Mouse (Mus musculus): Measurements from ENCODE around the gene Ranbp9. TPM values are rescaled to one million over a fixed set of nuclear protein-coding genes. Genes with fewer than 3 reads are reported as not detected.
"Not testable (repeated sequence)": the region's sequence is repeated elsewhere in the genome, so short reads cannot be mapped to it uniquely, and the experiment has no call there.

Ranbp9 gene
- total RNA-seq, 2 experiments from 2014 or later, result 36.8 to 60.4 TPM

DNA sequence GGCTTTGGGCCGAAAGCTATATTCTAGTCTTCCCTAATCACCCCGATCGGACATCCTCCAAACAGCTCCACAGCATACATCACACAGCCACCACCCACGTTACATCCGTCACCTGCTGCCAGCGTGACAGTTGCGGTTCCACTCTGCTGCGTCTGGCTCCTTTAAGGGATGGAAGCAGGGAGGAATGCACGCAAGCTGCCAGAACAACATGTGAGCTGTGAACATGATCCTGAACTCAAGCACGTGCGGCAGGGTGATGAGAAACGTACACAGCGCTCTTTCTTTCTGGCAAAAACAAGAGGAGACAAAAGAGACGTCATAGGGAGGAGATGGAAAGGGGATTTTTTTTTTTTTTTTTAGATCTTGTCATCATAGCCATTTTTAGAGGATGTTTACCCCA, 17.8 kb upstream of the Ranbp9 start:
- no peak for ATAC-seq (replicated peaks; ENCODE audit: low FRiP score, low TSS enrichment, poor library complexity, severe bottlenecking)

DNA sequence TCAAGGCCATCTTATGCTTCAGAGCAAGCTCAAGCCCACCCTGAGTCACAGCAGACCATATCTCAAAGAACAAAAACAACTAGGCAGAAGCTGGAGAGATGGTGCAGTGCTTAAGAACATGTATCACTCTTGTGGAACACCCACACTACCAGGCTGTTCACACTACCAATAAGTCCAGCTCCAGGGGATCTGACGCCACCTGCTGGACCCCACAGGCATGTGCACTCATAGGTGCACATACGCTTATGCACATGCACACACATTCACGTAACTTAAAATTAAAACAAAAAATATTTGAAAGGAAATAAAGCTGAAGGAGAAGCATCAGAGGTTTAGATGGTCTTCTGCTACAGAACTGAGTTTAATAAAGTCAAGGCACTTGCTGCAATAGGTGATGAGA, 16.7 kb upstream of the Ranbp9 start:
- no peak for ATAC-seq (replicated peaks; ENCODE audit: low FRiP score, low TSS enrichment, poor library complexity, severe bottlenecking)

DNA sequence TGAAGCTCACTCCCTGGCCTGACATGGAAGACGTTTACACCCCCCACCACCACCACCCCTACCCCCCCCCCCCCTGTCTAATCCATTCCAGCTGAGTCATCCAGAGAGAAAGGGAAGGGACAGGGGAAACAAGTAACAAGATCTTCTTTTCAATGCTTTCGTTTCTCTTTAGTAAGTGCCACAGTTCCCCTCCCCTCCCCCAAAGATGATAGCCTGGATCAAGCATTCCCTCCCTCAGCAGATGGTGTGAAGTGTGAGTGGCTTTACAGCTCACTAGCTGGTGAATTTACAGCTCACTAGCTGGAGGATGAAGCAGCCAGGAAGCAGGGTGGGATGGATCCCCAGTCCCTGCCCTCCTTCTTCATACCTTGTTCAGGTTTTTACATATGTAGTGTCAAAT, 15.6 kb upstream of the Ranbp9 start:
- ATAC-seq (replicated peaks; ENCODE audit: low FRiP score, low TSS enrichment, poor library complexity, severe bottlenecking), result no peak

DNA sequence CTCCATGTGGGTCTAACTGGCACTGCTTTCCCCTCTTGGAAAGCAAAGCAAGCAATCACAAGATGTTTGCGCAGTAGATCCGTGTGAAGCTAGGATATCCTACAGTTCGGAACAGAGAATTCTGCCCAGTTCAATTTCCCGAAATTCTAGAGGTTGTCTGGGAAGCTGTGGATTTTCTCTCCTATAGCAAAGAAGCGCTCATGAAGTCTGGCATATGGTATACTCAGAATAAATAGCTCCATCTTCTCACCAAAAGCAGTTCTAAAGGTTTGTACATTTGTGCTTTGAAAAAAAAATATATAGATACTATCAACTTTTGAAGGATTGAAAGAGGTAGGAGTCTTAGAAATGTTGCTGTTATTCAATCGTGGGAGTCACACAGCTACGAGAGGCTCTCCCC, 14.6 kb upstream of the Ranbp9 start:
- no peak for ATAC-seq (replicated peaks; ENCODE audit: low FRiP score, low TSS enrichment, poor library complexity, severe bottlenecking)

DNA sequence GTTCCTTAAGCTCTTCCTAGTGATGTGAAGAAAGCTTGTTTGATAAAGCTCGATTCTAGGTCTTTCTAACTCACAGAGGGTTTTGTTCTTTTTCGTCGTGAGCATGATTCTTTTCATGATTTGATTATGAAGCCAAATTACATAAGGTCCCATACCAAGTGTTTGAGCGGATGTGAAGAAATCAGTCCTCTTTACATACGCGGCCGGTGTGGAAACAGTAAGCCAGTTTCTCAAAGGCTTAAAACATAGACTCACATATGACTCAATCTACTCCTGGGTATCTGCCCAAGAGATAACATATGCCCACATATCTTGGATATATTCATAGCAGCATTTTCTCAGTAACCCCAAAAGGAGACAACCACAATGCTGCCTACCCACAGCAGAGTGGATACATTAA, 12.6 kb upstream of the Ranbp9 start:
- no peak for ATAC-seq (replicated peaks; ENCODE audit: low FRiP score, low TSS enrichment, poor library complexity, severe bottlenecking)

DNA sequence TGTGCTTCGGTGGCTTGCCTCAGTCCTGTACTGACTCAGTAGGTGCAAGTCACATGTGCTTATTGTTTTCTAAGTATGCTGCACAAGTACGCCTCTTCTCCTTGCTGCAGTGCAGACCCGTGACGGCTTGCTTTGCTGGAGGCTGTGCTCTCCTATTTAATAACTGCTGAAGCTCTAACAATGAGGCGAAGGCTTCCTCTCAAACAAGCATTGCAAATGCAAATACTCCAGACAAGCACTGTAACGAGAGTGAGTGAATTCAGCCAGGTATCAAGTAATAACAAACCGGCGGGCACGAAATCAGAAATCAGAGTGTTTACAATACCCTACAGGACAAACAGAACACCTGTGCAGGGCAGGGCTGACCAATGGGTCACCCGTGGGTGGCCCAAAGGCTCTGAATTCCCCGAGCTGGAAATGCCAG, 12.0 kb upstream of the Ranbp9 start:
- no peak for ATAC-seq (replicated peaks; ENCODE audit: low FRiP score, low TSS enrichment, poor library complexity, severe bottlenecking)

DNA sequence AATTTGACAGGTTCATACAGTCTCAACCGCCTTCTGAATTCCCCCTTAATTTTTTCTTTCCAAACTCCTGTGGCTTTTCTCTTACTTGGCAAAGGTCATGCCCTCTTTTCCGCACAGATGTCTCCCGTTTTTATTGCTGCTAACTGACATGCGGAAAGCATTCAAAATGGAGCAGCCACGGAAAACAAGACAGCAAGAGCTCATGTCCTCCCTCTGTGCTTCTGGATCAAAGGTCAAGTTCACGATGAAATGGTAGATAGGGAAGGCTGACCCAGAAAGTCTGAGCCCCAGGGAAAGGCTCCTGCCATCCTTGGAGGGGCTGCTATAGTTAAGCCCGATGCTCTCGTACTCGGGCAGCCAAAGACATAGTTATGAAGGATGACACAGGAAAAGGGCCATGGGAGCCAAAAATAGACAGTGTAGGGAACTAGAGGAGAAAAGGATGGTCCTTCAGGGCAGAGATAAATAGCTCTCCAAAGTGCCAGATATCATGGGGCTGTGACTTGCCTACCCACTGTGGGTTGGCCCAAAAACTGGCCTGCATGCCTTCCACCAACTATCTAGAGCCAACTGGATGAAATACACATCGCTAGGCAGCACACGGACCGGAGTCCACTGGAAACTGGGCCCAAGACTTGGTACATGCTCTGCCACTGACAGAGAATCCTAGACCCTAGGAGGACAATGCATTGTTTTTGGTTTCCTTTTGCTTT, 5.6 kb upstream of the Ranbp9 start:
- no peak for ATAC-seq (replicated peaks; ENCODE audit: low FRiP score, low TSS enrichment, poor library complexity, severe bottlenecking)

DNA sequence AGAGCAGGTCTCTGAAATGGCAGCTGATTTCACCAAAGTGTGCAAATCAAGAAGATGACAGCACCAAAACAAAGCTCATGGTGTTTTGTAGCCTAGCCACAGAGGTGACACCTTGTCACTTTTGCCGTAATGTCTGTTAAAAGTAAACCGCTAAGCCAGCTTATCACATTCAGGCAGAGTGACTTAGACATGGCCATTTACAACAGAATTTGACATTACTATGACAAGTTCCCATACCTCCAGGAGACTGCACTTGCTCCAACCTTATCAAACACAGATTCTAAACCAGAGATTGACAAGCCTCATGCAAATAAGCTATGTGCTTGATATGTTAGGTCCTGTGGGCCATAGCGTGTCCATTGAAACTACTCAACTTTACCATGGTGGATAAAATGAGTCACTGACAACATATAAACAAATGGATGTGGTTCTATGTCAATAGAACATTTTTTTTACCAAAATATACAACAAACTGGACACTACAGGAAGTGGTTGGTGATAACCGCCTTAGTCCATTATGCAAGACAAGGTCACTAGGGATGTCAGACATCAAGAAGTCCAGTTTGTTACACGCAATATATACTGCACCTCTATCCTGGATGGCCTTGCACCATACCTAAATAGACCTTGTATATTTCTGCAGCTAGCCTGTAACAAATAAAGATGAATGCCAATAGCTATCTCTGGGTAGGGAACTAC, 4.3 kb upstream of the Ranbp9 start:
- ATAC-seq (replicated peaks; ENCODE audit: low FRiP score, low TSS enrichment, poor library complexity, severe bottlenecking), result peak; percentile 64

DNA sequence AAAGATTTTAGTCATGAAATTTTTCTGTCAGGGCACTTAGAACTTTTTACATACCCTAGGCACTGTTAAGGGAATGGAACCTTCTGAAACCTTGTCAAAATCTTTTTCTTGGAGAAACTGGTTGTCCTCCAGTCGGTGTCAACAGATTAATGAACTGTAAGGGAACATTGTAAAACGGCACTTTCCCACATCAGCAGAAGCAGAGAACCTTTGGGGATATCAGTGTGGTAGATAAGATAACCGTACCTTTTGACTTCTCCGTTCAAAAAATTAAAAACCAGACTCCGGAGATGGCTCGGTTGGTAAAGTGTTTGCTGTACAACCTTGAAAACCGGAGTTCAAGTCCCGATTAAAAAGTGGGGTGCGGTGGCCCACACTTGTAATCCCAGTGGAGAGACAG, 1.7 kb upstream of the Ranbp9 start:
- no peak for ATAC-seq (replicated peaks; ENCODE audit: low FRiP score, low TSS enrichment, poor library complexity, severe bottlenecking)

DNA sequence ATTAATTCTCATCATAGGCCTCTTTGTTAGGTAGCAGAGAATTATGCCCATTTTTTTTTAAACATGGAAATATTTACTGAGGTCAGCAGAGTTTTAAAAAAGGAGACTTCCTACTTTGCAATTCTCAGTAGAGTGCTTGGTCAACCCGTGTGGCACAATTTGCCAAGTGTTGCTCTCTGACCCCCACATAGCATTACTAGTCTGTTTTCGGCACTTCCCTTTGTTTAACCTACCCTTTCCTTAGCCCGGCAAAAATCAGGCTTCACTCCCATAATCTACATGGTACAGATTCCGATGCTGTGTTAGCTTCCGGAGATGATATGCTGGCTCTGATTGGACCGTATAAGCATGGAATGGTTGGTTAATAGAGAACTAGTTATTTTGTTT, 770 bp upstream of the Ranbp9 start:
- no peak for ATAC-seq (replicated peaks; ENCODE audit: low FRiP score, low TSS enrichment, poor library complexity, severe bottlenecking)

DNA sequence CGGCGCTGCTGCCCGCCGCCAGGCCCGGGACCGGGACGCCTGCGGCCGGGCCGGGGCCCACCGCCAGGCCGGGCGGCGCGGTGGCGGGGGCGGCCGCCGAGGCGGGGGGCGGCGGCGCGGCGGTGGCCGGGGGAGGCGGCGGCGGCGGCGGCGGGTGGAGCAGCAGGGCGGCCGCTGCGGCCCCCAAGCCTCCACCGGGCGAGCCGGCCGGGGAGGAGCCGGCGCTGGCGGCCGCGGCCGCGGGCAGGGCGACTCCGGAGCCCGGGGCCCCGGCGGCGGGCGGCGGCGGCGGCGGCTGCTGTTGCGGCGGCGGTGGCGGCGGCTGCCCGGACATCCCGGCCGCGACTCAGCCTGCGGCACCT, 506 bp downstream of the Ranbp9 start:
- ATAC-seq (replicated peaks; ENCODE audit: low FRiP score, low TSS enrichment, poor library complexity, severe bottlenecking), result no peak

DNA sequence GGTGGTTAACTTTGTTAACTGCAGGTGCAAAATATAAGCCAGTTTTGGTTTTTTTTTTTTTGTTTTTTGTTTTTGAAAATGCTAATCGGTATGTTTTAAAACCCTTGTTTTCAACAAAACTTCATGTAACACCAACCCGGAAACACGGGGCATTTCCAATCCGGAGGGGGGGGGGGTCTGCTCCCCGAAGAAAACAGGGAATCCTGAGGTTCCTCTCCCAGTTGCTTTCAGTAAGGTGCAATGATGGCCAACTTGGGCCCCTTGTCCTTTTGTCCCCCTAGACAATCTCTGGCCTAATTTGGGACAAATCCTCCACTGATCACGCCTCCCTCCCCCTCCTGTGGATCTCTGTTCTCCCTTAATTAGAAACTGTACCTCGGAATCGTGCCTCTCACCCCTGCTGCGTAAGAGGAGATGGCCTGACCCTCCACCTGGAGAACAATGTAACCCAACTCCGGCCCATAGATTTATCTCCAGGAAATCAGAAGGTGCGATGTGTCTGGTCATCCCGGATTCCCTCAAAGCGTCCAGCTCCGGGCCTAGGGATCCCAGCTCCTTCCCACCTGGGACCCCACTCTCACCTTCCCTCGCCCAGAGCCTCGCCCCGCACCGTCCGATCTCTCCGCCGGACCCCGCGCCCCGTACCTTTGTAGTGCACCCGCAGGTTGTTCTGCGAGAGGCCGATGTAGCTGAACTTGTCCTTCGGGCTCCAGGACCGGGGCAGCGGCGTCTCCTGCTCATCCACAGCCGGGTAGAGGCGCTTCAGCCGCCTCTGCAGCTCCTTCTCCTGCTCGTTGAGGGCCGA, 1.1 kb downstream of the Ranbp9 start:
- 0 out of 2 replicates have a peak, but pooled peaks have one; percentile 39 for ATAC-seq (replicated peaks; ENCODE audit: low FRiP score, low TSS enrichment, poor library complexity, severe bottlenecking)

DNA sequence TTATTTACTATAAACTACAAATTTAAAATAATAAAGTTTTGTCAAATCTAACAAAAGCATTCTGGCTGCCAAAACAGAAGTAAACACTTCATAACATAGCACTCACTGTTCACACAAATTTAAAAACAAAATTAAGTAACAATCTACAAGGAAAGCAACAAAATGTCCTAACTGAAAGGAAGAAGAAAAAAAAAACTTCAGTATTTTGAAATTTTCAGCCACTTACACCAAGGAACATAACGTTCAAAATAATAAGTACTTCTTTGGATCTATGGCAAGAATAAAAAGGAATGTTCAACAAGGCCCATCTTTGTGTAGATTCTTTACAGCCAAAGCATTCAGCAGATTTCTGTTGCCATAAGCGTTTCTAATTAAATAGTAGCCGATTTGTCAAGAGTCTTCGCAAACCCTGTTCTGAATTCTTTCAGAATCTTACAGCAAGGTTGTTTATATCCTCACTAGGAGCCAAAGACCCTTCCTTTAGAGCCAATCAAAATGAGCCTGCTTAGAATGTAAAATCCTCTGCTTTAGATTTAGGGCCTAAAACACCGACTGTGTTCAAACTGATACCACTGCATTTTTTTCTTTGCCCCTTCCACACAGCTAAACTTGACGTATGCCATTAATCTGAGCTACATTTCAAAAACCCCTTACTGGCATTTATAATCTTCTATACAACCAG, 1.9 kb downstream of the Ranbp9 start:
- ATAC-seq (replicated peaks; ENCODE audit: low FRiP score, low TSS enrichment, poor library complexity, severe bottlenecking), result no peak

DNA sequence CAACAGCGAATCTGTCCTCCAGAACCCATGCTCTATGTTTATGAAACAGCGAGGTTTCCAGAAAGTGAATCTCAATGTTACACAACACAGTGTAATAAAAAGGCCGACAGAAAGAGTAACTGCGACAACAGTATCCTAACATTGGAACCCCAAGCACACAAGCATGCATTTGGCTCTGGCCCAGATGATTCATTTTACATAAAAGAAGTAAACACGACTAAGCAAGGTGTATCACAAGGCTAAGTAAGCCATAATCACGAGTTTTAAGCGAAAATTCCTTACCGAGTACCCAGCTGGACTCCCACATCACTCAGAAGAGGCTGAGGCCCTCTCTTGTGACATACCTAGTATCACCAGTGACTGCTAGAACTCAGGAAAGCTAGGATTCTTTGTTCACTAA, 2.5 kb downstream of the Ranbp9 start:
- ATAC-seq (replicated peaks; ENCODE audit: low FRiP score, low TSS enrichment, poor library complexity, severe bottlenecking), result no peak

DNA sequence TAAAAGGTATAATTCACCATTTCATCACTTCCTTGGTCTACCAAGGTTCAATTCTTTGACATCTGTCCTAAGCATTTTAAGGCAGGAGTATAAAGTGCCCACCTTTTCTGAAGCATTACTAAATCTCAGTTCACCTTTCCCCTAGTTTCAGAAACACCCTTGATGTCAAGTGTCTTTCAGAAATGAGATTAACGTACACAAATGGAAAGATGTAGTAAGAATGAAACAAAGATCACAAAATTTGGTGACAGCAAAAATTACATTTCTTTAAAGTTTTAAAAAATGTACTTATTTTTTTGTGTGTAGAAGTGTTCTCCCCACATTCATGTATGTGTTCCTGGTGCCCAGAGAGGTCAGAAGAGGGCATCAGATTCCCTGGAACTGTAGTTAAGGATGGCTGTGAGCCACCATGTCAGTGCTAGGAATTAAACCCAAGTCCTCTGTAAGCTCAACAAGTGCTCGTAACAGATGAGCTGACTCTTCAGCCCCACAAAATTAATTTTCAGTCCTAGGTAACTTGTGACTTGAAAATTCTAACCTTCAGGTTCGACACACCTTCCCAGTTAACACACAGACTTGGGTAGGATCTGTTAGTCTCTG, 3.9 kb downstream of the Ranbp9 start:
- ATAC-seq (replicated peaks; ENCODE audit: low FRiP score, low TSS enrichment, poor library complexity, severe bottlenecking), result no peak

DNA sequence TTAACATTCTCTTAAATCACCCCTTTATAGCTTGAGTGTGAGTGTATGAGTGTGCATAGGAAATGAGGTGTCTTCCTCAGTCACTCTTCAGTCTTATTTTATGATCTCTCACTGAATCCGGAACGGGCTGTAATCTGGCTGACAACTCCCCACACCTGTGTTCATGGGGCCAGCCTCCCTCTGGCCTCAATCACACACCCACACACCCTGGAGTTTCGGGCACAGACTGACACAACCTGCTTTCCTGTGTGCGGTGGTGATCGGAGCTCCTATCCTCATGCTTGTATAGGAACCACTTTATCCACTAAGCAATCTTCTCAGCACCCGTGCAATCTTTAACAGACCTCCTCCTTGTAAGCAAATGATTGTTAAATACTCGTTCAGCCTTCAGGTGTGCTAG, 4.9 kb downstream of the Ranbp9 start:
- no peak for ATAC-seq (replicated peaks; ENCODE audit: low FRiP score, low TSS enrichment, poor library complexity, severe bottlenecking)

DNA sequence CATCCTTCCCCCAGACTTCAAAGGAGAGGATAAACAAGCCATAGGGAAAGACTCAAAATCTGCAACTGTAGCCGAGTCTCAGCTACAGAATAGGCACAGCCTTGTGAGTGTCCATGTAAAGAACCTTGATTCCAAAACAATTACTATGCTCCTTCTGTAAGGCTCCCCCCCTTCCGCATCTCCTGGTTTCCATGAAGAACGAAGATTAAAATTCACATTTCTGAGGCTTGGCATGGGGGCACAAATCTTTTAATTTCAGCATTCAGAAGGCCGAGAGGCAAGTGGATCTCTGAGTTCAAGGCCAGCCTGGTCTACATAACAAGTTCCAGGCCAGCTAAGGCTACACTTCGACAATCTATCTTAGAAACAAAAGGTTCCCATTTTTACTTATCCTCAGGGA, 6.4 kb downstream of the Ranbp9 start:
- no peak for ATAC-seq (replicated peaks; ENCODE audit: low FRiP score, low TSS enrichment, poor library complexity, severe bottlenecking)

DNA sequence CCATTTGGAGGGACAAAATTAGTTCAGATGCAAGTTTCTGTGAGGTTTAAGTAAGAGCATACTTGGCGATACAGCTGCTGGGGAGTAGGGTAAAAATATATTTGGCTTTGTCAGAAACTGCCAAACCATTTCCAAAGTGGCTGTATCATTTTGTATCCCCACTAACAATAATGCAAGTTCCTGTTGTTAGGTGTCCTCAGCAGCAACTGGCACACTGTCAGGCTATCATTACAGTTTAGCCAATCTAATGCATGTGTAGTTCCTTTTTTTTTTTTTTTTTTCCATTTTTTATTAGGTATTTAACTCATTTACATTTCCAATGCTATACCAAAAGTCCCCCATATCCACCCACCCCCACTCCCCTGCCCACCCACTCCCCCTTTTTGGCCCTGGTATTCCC, 9.2 kb downstream of the Ranbp9 start:
- not testable (repeated sequence) for ATAC-seq (replicated peaks; ENCODE audit: low FRiP score, low TSS enrichment, poor library complexity, severe bottlenecking)

DNA sequence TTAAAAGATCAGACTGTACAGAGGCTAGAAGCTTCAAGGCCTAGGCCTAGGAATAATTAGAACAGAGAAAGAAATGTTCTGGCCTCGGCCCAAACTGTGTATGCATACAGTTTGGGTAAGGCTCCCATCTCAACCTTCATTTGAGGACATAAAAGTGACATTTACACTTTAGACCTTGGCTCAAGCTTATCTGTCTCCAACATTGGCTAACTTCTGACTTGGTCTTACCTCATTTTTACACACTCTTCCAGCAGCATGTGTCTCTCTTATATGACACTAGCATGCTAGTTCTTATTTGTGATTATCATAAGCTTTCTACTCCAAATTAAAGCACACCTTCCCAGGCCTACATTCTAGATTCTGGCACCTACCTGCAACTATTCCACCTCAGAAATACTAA, 11.5 kb downstream of the Ranbp9 start:
- ATAC-seq (replicated peaks; ENCODE audit: low FRiP score, low TSS enrichment, poor library complexity, severe bottlenecking), result peak; percentile 51; the same call in 1 of the 2 replicates

DNA sequence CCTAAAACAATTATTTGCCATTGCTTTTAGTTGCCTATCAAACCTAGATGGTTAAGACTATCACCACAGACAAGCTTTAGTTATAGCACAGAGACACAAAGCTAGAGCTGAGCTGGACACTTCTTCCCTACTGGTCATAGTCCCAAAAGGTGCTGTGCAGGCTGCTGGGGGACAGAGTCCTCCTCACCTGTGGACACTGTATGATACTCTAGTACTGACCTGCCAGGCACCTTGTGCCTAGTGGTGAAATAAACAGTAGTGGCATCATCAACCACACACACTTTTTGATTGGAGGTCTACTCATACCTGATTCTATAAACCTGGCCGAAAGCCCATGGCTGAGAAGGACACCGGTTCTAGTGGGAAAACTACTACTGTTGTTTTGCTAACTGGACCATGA, 16.5 kb downstream of the Ranbp9 start:
- no peak for ATAC-seq (replicated peaks; ENCODE audit: low FRiP score, low TSS enrichment, poor library complexity, severe bottlenecking)

Data from megakaryocyte-erythroid progenitor cell, adult 5-6 weeks (primary cell).